Mouse (Mus musculus) cerebellum, adult 2 months (tissue): Measurements from ENCODE around the gene Neurod4.

Source experiments
- CTCF ChIP-seq: fragments of 200-500 bp; IDR thresholded peaks from 2 replicates; pipeline ENCODE4 v1.5.1; 2011; ENCODE audit warnings: low read depth, mild to moderate bottlenecking, control low read depth, low read length, moderate library complexity, borderline replicate concordance; ENCODE audit not compliant: insufficient read depth
- POLR2A ChIP-seq: fragments of 200-500 bp; IDR thresholded peaks from 2 replicates; pipeline ENCODE4 v1.6.1; 2011; ENCODE audit warnings: low read length, control low read depth, borderline replicate concordance; ENCODE audit not compliant: insufficient read depth

- TF ChIP-seq POLR2A (no peak), CTCF (no peak)
These were observed 55.0 kb downstream of the Neurod4 start for GRCm38 (mm10) chr10:130225034-130225433.
